Mouse (Mus musculus) spleen, adult 2 months (tissue): ENCODE measurements around the gene Ppp1r16b. TPM values are rescaled to one million over a fixed set of nuclear protein-coding genes. Genes with fewer than 3 reads are reported as not detected.

Experiments used
- DNase-seq, 2 experiments: peaks; one replicate each; pipeline versions ENCODE4 v3.0.0 to v3.0.0-alpha.2; 2012 to 2021; ENCODE audit warnings: low spot score in 2 of 2, low read depth in 1 of 2
- H3K27ac ChIP-seq: fragments of 200-500 bp; 2 replicates; pipeline ENCODE4 v1.5.1; 2012; ENCODE audit warnings: low read length, inconsistent platforms; ENCODE audit not compliant: insufficient read depth
- H3K27me3 ChIP-seq: fragments of 200-500 bp; 2 replicates; pipeline ENCODE4 v1.6.1; 2012; ENCODE audit warnings: mild to moderate bottlenecking, moderate library complexity, low read length, inconsistent platforms; ENCODE audit not compliant: control insufficient read depth, insufficient read depth
- H3K36me3 ChIP-seq: fragments of 200-500 bp; 2 replicates; pipeline ENCODE4 v1.6.1; 2012; ENCODE audit warnings: mild to moderate bottlenecking, low read length, inconsistent platforms; ENCODE audit not compliant: control insufficient read depth, insufficient read depth
- H3K4me1 ChIP-seq: fragments of 200-500 bp; 2 replicates; pipeline ENCODE4 v1.6.1; 2011; ENCODE audit warnings: inconsistent platforms; ENCODE audit not compliant: control insufficient read depth, insufficient read depth, insufficient read length
- H3K4me3 ChIP-seq: fragments of 200-500 bp; 2 replicates; pipeline ENCODE4 v1.5.1; 2011; ENCODE audit warnings: mild to moderate bottlenecking, inconsistent platforms; ENCODE audit not compliant: insufficient read depth, insufficient read length; ENCODE audit errors: extremely low read depth
- CTCF ChIP-seq: fragments of 200-500 bp; IDR thresholded peaks from 2 replicates; pipeline ENCODE4 v1.5.1; 2011; ENCODE audit warnings: mild to moderate bottlenecking, inconsistent platforms; ENCODE audit not compliant: insufficient read depth, insufficient read length, insufficient replicate concordance; ENCODE audit errors: extremely low read depth
- POLR2A ChIP-seq: fragments of 200-500 bp; IDR thresholded peaks from 2 replicates; pipeline ENCODE4 v1.6.1; 2011; ENCODE audit warnings: low read depth, low read length, inconsistent platforms
- WGBS: fragments of 180-500 bp; shearing (Covaris S2); methylation state at CpG from one replicate; pipeline ENCODE4 v1.1.7; 2018; 5-methylcytosine and 5-hydroxymethylcytosine counted together
- polyA plus RNA-seq: library from polyadenylated mRNA; depleted of rRNA; stranded (reverse); fragments of >200 nt; gene quantifications from 2 replicates; pipeline ENCODE4 v1.2.3, GENCODE M21; 2012

Gene Ppp1r16b
- polyA plus RNA-seq, 1 experiment: 17.6 TPM

- no peak overlapping the region for H3K4me3 ChIP-seq
- WGBS: 66% methylated on average over 5 of the region's 5 CpGs
- H3K36me3 ChIP-seq: no peaks in the 10 kb centered on the region
- H3K4me1 ChIP-seq: peaks cover 35% of the 10 kb centered on the region
- peak overlapping the region; percentile 17 for H3K27ac ChIP-seq
- DNase-seq: no peak
- H3K27me3 ChIP-seq: no peaks in the 10 kb centered on the region
- TF ChIP-seq POLR2A (no peak), CTCF (no peak)
Observed at GRCm38 (mm10) chr2:158689060-158689459, 23.9 kb downstream of the Ppp1r16b start.

DNA sequence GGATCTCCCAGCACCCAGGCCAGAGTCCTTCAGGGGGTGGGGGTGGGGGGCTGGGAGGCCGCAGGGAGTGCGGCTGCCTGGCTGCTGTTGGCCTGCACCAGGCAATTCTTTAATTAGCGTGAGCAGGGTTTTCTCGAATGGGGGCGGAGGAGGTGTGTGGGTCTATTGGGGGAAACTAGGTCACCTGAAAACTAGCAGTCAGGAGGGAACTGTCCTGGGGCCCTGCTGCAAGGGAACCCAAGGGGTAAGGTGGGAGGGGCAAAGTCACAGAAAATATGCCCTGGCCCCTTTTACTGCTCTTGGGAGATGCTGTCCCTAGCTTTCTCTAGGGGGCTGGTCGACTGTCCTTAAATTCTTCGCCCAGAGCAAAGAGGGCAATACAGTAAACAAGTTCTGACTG is 24.4 kb downstream of the Ppp1r16b start:
- TF ChIP-seq CTCF: no peak
- no peak for TF ChIP-seq POLR2A
- Histone ChIP-seq H3K4me1 (peaks cover 33% of the 10 kb centered on the region), H3K4me3 (no peak overlapping the region), H3K27ac (peak overlapping the region; percentile 26), H3K27me3 (no peaks in the 10 kb centered on the region), H3K36me3 (no peaks in the 10 kb centered on the region; the same call in 1 of the 2 replicates)
- 53% methylated on average over 7 of the region's 7 CpGs for WGBS
- DNase-seq: no peak

GRCm38 (mm10) chr2:158690116-158690515 is 24.9 kb downstream of the Ppp1r16b start:
- TF ChIP-seq CTCF (no peak), POLR2A (no peak)
- Histone ChIP-seq H3K4me1 (peaks cover 33% of the 10 kb centered on the region), H3K27me3 (no peaks in the 10 kb centered on the region), H3K27ac (peak overlapping the region; percentile 26), H3K4me3 (no peak overlapping the region), H3K36me3 (peaks cover 2% of the 10 kb centered on the region)
- 9% methylated on average over 8 of the region's 8 CpGs for WGBS
- peak; percentile 42 to 71 for DNase-seq

DNA sequence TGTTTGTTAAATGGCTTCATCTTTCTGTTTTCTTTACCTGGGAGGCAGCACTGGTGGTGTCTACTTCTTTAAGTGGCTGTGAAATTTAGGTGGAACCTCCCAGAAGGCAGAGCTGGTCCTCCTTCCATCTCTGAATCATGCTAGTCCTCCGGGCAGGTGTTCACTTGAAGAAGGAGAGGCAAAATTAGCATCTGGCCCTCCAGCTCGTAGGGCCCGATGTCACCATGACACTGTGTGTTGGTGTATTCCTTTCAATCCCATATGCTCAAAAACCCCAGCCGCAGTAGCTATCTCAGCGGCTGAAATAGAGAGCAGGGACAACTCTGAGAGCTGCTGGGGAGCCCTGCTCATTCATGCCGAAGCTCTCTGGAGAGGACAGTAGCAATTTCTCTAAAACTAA is 27.0 kb downstream of the Ppp1r16b start:
- no peak overlapping the region for H3K27ac ChIP-seq
- 84% methylated on average over 6 of the region's 6 CpGs for WGBS
- no peaks in the 10 kb centered on the region for H3K27me3 ChIP-seq
- H3K4me1 ChIP-seq: peaks cover 30% of the 10 kb centered on the region
- no peak for DNase-seq
- peaks cover 11% of the 10 kb centered on the region for H3K36me3 ChIP-seq
- no peak overlapping the region for H3K4me3 ChIP-seq
- no peak for TF ChIP-seq POLR2A
- TF ChIP-seq CTCF: no peak

- WGBS: 96% methylated on average over 27 of the region's 27 CpGs
- Histone ChIP-seq H3K4me1 (peaks cover 12% of the 10 kb centered on the region), H3K36me3 (peaks cover 26% of the 10 kb centered on the region), H3K4me3 (no peak overlapping the region), H3K27me3 (no peaks in the 10 kb centered on the region), H3K27ac (no peak overlapping the region)
- TF ChIP-seq CTCF: no peak
- no peak for TF ChIP-seq POLR2A
- no peak for DNase-seq
Observed at GRCm38 (mm10) chr2:158695811-158696210, 30.6 kb downstream of the Ppp1r16b start.

DNA sequence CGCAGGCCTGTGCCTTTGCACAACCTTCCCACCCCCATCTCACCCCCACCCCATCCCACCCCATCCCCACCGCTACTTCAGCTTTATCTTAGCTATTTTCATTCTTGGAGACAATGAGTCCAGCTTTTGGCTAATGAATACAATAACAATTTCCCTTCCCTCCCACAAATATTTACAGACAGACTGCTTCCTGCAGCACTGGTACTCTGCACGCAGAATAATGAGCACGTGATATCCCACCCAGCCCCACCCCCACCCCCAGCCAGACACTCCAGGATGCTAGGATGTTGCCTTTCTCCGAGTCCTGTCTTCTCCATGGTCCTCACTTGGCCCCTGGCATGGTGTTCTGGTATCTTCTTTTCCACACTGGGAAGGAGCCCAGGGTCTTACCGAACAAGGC is 31.3 kb downstream of the Ppp1r16b start:
- Histone ChIP-seq H3K27ac (no peak overlapping the region), H3K4me1 (peaks cover 16% of the 10 kb centered on the region), H3K36me3 (peaks cover 26% of the 10 kb centered on the region), H3K27me3 (no peaks in the 10 kb centered on the region), H3K4me3 (no peak overlapping the region)
- no peak for TF ChIP-seq POLR2A
- WGBS: 89% methylated on average over 6 of the region's 6 CpGs
- no peak for DNase-seq

GRCm38 (mm10) chr2:158699908-158700307 is 34.7 kb downstream of the Ppp1r16b start:
- Histone ChIP-seq H3K27me3 (no peaks in the 10 kb centered on the region), H3K36me3 (peaks cover 25% of the 10 kb centered on the region), H3K4me3 (no peak overlapping the region), H3K4me1 (peaks cover 21% of the 10 kb centered on the region), H3K27ac (peak overlapping the region; percentile 90)
- TF ChIP-seq CTCF (no peak), POLR2A (no peak)
- no peak for DNase-seq
- 86% methylated on average over 6 of the region's 6 CpGs for WGBS
